20 mouse cellular contexts compared by ENCODE assay signal in genomic region chr1:193876121-193876520, GRCm38 (mm10).
DNase-seq lines count a peak whose midpoint lies in the region; ATAC-seq lines count a peak whose summit lies in the region.
"Had no signal": no experiment of that assay in that cellular context is flagged by ENCODE, and none has a peak within 500 bp of the region (broad histone marks: within the 10 kb centered on the region; RNA-seq: fewer than 3 reads in every experiment).

No protein-coding gene starts in this region.

- H3K4me1 ChIP-seq in heart, embryonic 12.5 days (replicated peaks), result peaks cover 20% of the 10 kb centered on the region
- H3K4me1 ChIP-seq: embryonic facial prominence, embryonic 12.5 days; limb, embryonic 12.5 days; liver, embryonic 15.5 days had no signal

- H3K27ac ChIP-seq in heart, embryonic 12.5 days (ENCODE audit: poor library complexity, severe bottlenecking), result peak overlapping the region; percentile 67
- H3K27ac ChIP-seq: embryonic facial prominence, embryonic 12.5 days; gastrocnemius, adult 2 months; hindbrain, postnatal 0 days; kidney, postnatal 0 days; limb, embryonic 12.5 days; liver, embryonic 15.5 days had no signal

- no peaks in the 10 kb centered on the region for H3K9me3 ChIP-seq in heart, embryonic 12.5 days (replicated peaks)
- H3K9me3 ChIP-seq: embryonic facial prominence, embryonic 12.5 days; limb, embryonic 12.5 days; liver, embryonic 15.5 days; megakaryocyte, embryonic 14.5 days had no signal

- intact Hi-C loops in heart, postnatal 25 days (cut with DNase I), result no loop called here

- H3K4me3 ChIP-seq in heart, embryonic 12.5 days, result no peak overlapping the region
- H3K4me3 ChIP-seq: embryonic facial prominence, embryonic 12.5 days; gastrocnemius, adult 2 months; limb, embryonic 12.5 days; liver, embryonic 15.5 days; megakaryocyte, embryonic 14.5 days had no signal

- H3K36me3 ChIP-seq in heart, embryonic 12.5 days, result no peaks in the 10 kb centered on the region
- H3K36me3 ChIP-seq: embryonic facial prominence, embryonic 12.5 days; limb, embryonic 12.5 days; liver, embryonic 15.5 days had no signal

- H3K9ac ChIP-seq in heart, embryonic 12.5 days, result no peak overlapping the region
- H3K9ac ChIP-seq: embryonic facial prominence, embryonic 12.5 days; limb, embryonic 12.5 days; liver, embryonic 15.5 days had no signal

- peak; percentile 20 for DNase-seq in layer of hippocampus, adult 9-11 months
- no peak for DNase-seq in layer of hippocampus, postnatal 36 days
- peak; percentile 17 for DNase-seq in heart, postnatal 25 days (ENCODE audit: low spot score)
- peak; percentile 52 for DNase-seq in lung, postnatal 36 days
- no peak for DNase-seq in thymus, postnatal 25 days
- DNase-seq: cerebellum, adult 2 months; gastrocnemius, adult 2 months; kidney, adult 11 months; thymus, adult 2 months had no signal

- H3K27me3 ChIP-seq in heart, embryonic 12.5 days (replicated peaks), result no peaks in the 10 kb centered on the region
- H3K27me3 ChIP-seq: embryonic facial prominence, embryonic 12.5 days; limb, embryonic 12.5 days; liver, embryonic 15.5 days; megakaryocyte, embryonic 14.5 days had no signal

- H3K4me2 ChIP-seq in heart, embryonic 12.5 days, result no peak overlapping the region
- H3K4me2 ChIP-seq: embryonic facial prominence, embryonic 12.5 days; limb, embryonic 12.5 days; liver, embryonic 15.5 days had no signal

- ATAC-seq in heart, embryonic 12.5 days (ENCODE audit: insufficient number of reproducible peaks, low FRiP score), result peak; percentile 48; the same call in 1 of the 2 replicates
- no peak for ATAC-seq in erythroblast, adult 5-6 weeks (replicated peaks; ENCODE audit: low FRiP score, poor library complexity, severe bottlenecking)
- ATAC-seq in granulocyte monocyte progenitor cell, adult 5-6 weeks (replicated peaks; ENCODE audit: poor library complexity, severe bottlenecking), result no peak
- ATAC-seq: activated CD4-positive, CD25-positive, alpha-beta regulatory T cell, adult 4 months; forebrain, embryonic 16.5 days; hindbrain, postnatal 0 days had no signal

Comparison
In these comparisons a context has a peak if more than half of its experiments do, and no peak if none do; other contexts are left out.
1. DNase-seq: peak in layer of hippocampus, adult 9-11 months (single experiment), heart, postnatal 25 days (single experiment) and lung, postnatal 36 days (single experiment); none in layer of hippocampus, postnatal 36 days (0 of 2) and thymus, postnatal 25 days (single experiment).